Mouse (Mus musculus) myocyte (in vitro differentiated cells): ENCODE measurements at regions not wholly inside any gene's neighbourhood (a gene's known extent, or its start where the extent isn't known, plus 50 kb on each side); places are given as distances from the start of the nearest gene placed in this dataset.

Experiments used
- E2F4 ChIP-seq: IDR thresholded peaks from one replicate; pipeline ENCODE4 v1.6.1; 2011; ENCODE audit warnings: mild to moderate bottlenecking, control low read depth, moderate library complexity; ENCODE audit not compliant: insufficient read depth
- MAX ChIP-seq: IDR thresholded peaks from one replicate; pipeline ENCODE4 v1.6.1; 2011; ENCODE audit warnings: low read depth, mild to moderate bottlenecking, control low read depth
- MYOD1 ChIP-seq, 3 experiments: IDR thresholded peaks; one replicate each; pipeline ENCODE4 v1.6.1; 2011; ENCODE audit warnings: control low read depth in 2 of 3, low read depth in 2 of 3, mild to moderate bottlenecking in 2 of 3, moderate library complexity in 1 of 3; ENCODE audit not compliant: insufficient read length in 2 of 3, control insufficient read depth in 1 of 3
- POLR2A ChIP-seq: IDR thresholded peaks from one replicate; pipeline ENCODE4 v1.6.1; 2011; ENCODE audit warnings: low read depth, mild to moderate bottlenecking, control low read depth, moderate library complexity; ENCODE audit not compliant: insufficient read length
- POLR2AphosphoS2 ChIP-seq: IDR thresholded peaks from one replicate; pipeline ENCODE4 v1.6.1; 2011; ENCODE audit warnings: low read depth, control low read depth; ENCODE audit not compliant: insufficient read length
- REST ChIP-seq: IDR thresholded peaks from one replicate; pipeline ENCODE4 v1.6.1; 2011; ENCODE audit warnings: mild to moderate bottlenecking, control low read depth, moderate library complexity; ENCODE audit not compliant: insufficient read depth, insufficient read length
- SRF ChIP-seq: IDR thresholded peaks from one replicate; pipeline ENCODE4 v1.6.1; 2011; ENCODE audit warnings: low read depth; ENCODE audit not compliant: control insufficient read depth, insufficient read length
- TCF12 ChIP-seq: IDR thresholded peaks from one replicate; pipeline ENCODE4 v1.6.1; 2011; ENCODE audit warnings: mild to moderate bottlenecking, control low read depth; ENCODE audit not compliant: poor library complexity, insufficient read depth, severe bottlenecking
- TCF3 ChIP-seq: IDR thresholded peaks from one replicate; pipeline ENCODE4 v1.6.1; 2011; ENCODE audit warnings: low read depth, control low read depth; ENCODE audit not compliant: insufficient read length
- USF1 ChIP-seq: IDR thresholded peaks from one replicate; pipeline ENCODE4 v1.6.1; 2011; ENCODE audit warnings: low read depth, mild to moderate bottlenecking, control low read depth, moderate library complexity

GRCm38 (mm10) chr13:99754701-99755100, 146.2 kb downstream of the Cartpt start:
- no peak for TF ChIP-seq E2F4
- TF ChIP-seq POLR2A: no peak
- TF ChIP-seq USF1: no peak
- TF ChIP-seq TCF12: no peak
- no peak for TF ChIP-seq MAX
- TF ChIP-seq POLR2AphosphoS2: no peak
- TF ChIP-seq MYOD1 (IDR thresholded peaks at IDR 0.05; ENCODE audit: control insufficient read depth in 1 of 3, insufficient read length in 2 of 3, low read depth in 2 of 3): no peak
- TF ChIP-seq TCF3: no peak
- TF ChIP-seq SRF: no peak
- TF ChIP-seq REST: no peak
